Mouse (Mus musculus) brain, adult 2 months (tissue): ENCODE data around the gene Ifrd2.
A peak's percentile ranks its signal among the peaks of the same experiment; 100 is the strongest.

Source experiments
- DNase-seq: peaks from one replicate; pipeline ENCODE4 v3.0.0; 2011; ENCODE audit warnings: low read depth, low spot score

The Ifrd2 gene

GRCm38 (mm10) chr9:107575579-107576356 lies 11.7 kb upstream of the Ifrd2 start:
- DNase-seq, result peak; percentile 53

GRCm38 (mm10) chr9:107576357-107577107 lies 10.9 kb upstream of the Ifrd2 start, which contains the start of gene Hyal1:
TSS of gene Hyal1 (plus strand) at chr9:107576927.
- DNase-seq, result peak; percentile 67

- DNase-seq, result no peak
Observed at GRCm38 (mm10) chr9:107577871-107578270, 9.6 kb upstream of the Ifrd2 start.

GRCm38 (mm10) chr9:107578587-107578986 lies 8.9 kb upstream of the Ifrd2 start, which contains the start of gene Naa80:
TSS of gene Naa80 (plus strand) at chr9:107578887.
- no peak for DNase-seq

- DNase-seq, result peak; percentile 92
Observed at GRCm38 (mm10) chr9:107579023-107579900, 8.2 kb upstream of the Ifrd2 start.

GRCm38 (mm10) chr9:107580501-107581317 lies 6.7 kb upstream of the Ifrd2 start, which contains the start of gene Hyal3:
TSS of gene Hyal3 (plus strand) at chr9:107580818.
- DNase-seq, result peak; percentile 98

GRCm38 (mm10) chr9:107581584-107581983 lies 5.9 kb upstream of the Ifrd2 start:
- no peak for DNase-seq

GRCm38 (mm10) chr9:107582509-107583062 lies 4.9 kb upstream of the Ifrd2 start:
- DNase-seq, result no peak

- DNase-seq, result no peak
Observed at GRCm38 (mm10) chr9:107583174-107583573, 4.3 kb upstream of the Ifrd2 start.

GRCm38 (mm10) chr9:107586504-107586903 lies 938 bp upstream of the Ifrd2 start:
- no peak for DNase-seq

- DNase-seq, result peak; percentile 51
Observed at GRCm38 (mm10) chr9:107587833-107588639, 594 bp downstream of the Ifrd2 start.

- no peak for DNase-seq
Observed at GRCm38 (mm10) chr9:107590058-107590772, 2.8 kb downstream of the Ifrd2 start.

- DNase-seq, result no peak
Observed at GRCm38 (mm10) chr9:107590773-107591060, 3.3 kb downstream of the Ifrd2 start.

GRCm38 (mm10) chr9:107593101-107593976 lies 5.9 kb downstream of the Ifrd2 start:
- peak; percentile 92 for DNase-seq

GRCm38 (mm10) chr9:107594281-107595062 lies 7.0 kb downstream of the Ifrd2 start:
- no peak for DNase-seq

- no peak for DNase-seq
Observed at GRCm38 (mm10) chr9:107596619-107597569, 9.5 kb downstream of the Ifrd2 start.
